Mouse (Mus musculus): ENCODE measurements at regions not wholly inside any gene's neighbourhood (a gene's known extent, or its start where the extent isn't known, plus 50 kb on each side); places are given as distances from the start of the nearest gene placed in this dataset.

DNA sequence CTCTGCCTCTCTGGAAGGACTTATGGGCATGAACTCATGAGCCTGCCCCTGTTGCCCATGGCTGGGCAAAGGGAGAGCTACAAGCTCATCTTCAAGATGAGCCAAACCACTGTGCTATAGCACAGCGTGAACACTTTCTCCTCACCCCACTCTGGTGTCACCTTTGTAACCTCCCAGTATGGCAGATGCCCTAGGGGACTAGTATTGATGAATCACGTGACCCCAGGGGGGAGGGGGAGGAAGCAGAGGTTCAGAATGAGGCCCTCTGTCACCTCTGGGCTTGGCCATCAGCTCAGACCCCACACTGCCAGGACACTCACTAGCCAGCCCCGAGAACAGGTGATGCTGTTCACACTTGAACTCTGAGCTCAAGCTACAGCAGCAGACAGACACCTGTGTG is 421.9 kb downstream of the Ptpru start:
- peaks cover 8% of the 10 kb centered on the region for H3K9me3 ChIP-seq (replicated peaks; ENCODE audit: low read length)
- H3K36me3 ChIP-seq (replicated peaks in 1 of 2; ENCODE audit: control insufficient read depth in 1 of 2, insufficient read depth in 1 of 2, low read length in 1 of 2) = no peaks in the 10 kb centered on the region
- no peak for DNase-seq (ENCODE audit: extremely low read depth)
- peaks cover 4% of the 10 kb centered on the region for H3K27me3 ChIP-seq (replicated peaks)
- in situ Hi-C loops (cut with MboI; ENCODE audit: low pct_ligation_motif_present, low pct_unique_long_range_greater_than_20kb, low sequenced_read_pairs) (no loop called here), dilution Hi-C loops (cut with MboI; ENCODE audit: extremely low pct_ligation_motif_present, extremely low pct_unique_long_range_greater_than_20kb, low sequenced_read_pairs) (no loop called here)
- no peak overlapping the region for H3K27ac ChIP-seq (ENCODE audit: insufficient read depth, low read depth)
- H3K4me1 ChIP-seq (ENCODE audit: control insufficient read depth in 1 of 2, insufficient read depth in 2 of 2) = peaks cover 24 to 44% of the 10 kb centered on the region in 2 experiments
- H3K9ac ChIP-seq (ENCODE audit: insufficient read depth, low read depth) = no peak overlapping the region
- H3K4me3 ChIP-seq (replicated peaks in 1 of 3; ENCODE audit: low read depth in 2 of 3, low read length in 2 of 3, poor library complexity in 1 of 3) = no peak overlapping the region
- TF ChIP-seq USF1 (IDR thresholded peaks at IDR 0.05; ENCODE audit: low read depth, low read length) = peak; percentile 50
- TF ChIP-seq SIN3A (IDR thresholded peaks at IDR 0.05; ENCODE audit: low read length) = no peak
- peak; percentile 39 for TF ChIP-seq USF2 (conservative IDR thresholded peaks at IDR 0.05; ENCODE audit: low read depth, low read length)
- TF ChIP-seq MXI1 (IDR thresholded peaks at IDR 0.05; ENCODE audit: low read depth, low read length) = no peak
- no peak for TF ChIP-seq UBTF (IDR thresholded peaks at IDR 0.05; ENCODE audit: low read depth, low read length)
- TF ChIP-seq BHLHE40 (IDR thresholded peaks at IDR 0.05; ENCODE audit: low read depth, low read length) = peak; percentile 55
- H3K79me2 ChIP-seq (replicated peaks; ENCODE audit: control insufficient read depth, extremely low read depth, insufficient read depth, poor library complexity, severe bottlenecking) = no peaks in the 10 kb centered on the region
- no peak overlapping the region for H3K4me2 ChIP-seq (ENCODE audit: insufficient read depth, low read depth, poor library complexity, severe bottlenecking)

DNA sequence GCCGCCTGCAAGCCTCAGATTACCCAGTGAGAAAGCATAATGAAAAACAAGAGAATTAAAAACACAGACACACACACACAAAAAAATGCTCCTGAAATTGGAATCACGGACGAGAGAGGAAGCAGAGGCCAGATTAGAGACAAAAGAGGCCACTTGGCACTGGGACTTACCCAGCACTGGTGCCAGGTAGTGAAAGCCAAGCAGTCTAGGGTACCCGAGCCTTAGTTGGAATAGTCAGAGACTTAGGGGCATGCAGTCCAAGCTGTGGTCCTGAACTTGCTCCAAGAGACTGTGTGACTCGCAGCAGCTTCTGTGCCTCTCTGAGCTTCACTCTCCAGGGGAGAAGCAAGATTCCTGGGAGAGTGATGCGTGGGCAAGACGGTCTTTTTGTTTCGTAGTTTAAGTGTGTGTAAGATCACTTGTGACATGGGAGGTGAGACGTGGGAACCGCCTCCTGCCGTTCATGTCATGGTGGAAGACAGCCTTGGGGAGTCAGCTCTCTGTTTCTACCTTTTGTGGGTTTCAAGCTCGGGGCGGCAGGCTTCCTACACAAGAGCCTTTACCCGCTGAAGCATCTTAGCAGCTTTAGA is 420.8 kb downstream of the Ptpru start:
- Histone ChIP-seq H3K4me1 (ENCODE audit: control insufficient read depth in 1 of 2, insufficient read depth in 2 of 2) (peaks cover 24 to 43% of the 10 kb centered on the region in 2 experiments), H3K79me2 (replicated peaks; ENCODE audit: control insufficient read depth, extremely low read depth, insufficient read depth, poor library complexity, severe bottlenecking) (no peaks in the 10 kb centered on the region), H3K27ac (ENCODE audit: insufficient read depth, low read depth) (no peak overlapping the region), H3K36me3 (replicated peaks in 1 of 2; ENCODE audit: control insufficient read depth in 1 of 2, insufficient read depth in 1 of 2, low read length in 1 of 2) (no peaks in the 10 kb centered on the region), H3K9me3 (replicated peaks; ENCODE audit: low read length) (peaks cover 8% of the 10 kb centered on the region), H3K9ac (ENCODE audit: insufficient read depth, low read depth) (no peak overlapping the region), H3K27me3 (replicated peaks) (no peaks in the 10 kb centered on the region), H3K4me2 (ENCODE audit: insufficient read depth, low read depth, poor library complexity, severe bottlenecking) (no peak overlapping the region), H3K4me3 (replicated peaks in 1 of 3; ENCODE audit: low read depth in 2 of 3, low read length in 2 of 3, poor library complexity in 1 of 3) (no peak overlapping the region)
- in situ Hi-C loops (cut with MboI; ENCODE audit: low pct_ligation_motif_present, low pct_unique_long_range_greater_than_20kb, low sequenced_read_pairs) (no loop called here), dilution Hi-C loops (cut with MboI; ENCODE audit: extremely low pct_ligation_motif_present, extremely low pct_unique_long_range_greater_than_20kb, low sequenced_read_pairs) (no loop called here)
- DNase-seq (ENCODE audit: extremely low read depth) = no peak
- no peak for TF ChIP-seq POLR2A (IDR thresholded peaks at IDR 0.05; ENCODE audit: low read depth, low read length)
- no peak for TF ChIP-seq PAX5 (IDR thresholded peaks at IDR 0.05; ENCODE audit: low read length)
- no peak for TF ChIP-seq MAX (IDR thresholded peaks at IDR 0.05; ENCODE audit: low read length)
- no peak for TF ChIP-seq SMC3 (IDR thresholded peaks at IDR 0.05; ENCODE audit: low read depth, low read length)

GRCm38 (mm10) chr4:131425311-131425710 is 412.8 kb downstream of the Ptpru start:
- no peak overlapping the region for H3K27ac ChIP-seq (ENCODE audit: insufficient read depth, low read depth)
- H3K4me1 ChIP-seq (ENCODE audit: control insufficient read depth in 1 of 2, insufficient read depth in 2 of 2) = peaks cover 6 to 11% of the 10 kb centered on the region in 2 experiments
- H3K36me3 ChIP-seq (replicated peaks in 1 of 2; ENCODE audit: control insufficient read depth in 1 of 2, insufficient read depth in 1 of 2, low read length in 1 of 2) = no peaks in the 10 kb centered on the region
- DNase-seq (ENCODE audit: extremely low read depth) = no peak
- dilution Hi-C loops (cut with MboI; ENCODE audit: extremely low pct_ligation_motif_present, extremely low pct_unique_long_range_greater_than_20kb, low sequenced_read_pairs) = no loop called here
- no peak overlapping the region for H3K4me2 ChIP-seq (ENCODE audit: insufficient read depth, low read depth, poor library complexity, severe bottlenecking)
- no peak for TF ChIP-seq MXI1 (IDR thresholded peaks at IDR 0.05; ENCODE audit: low read depth, low read length)
- TF ChIP-seq ZKSCAN1 (IDR thresholded peaks at IDR 0.05; ENCODE audit: borderline replicate concordance, low read depth, low read length) = no peak
- TF ChIP-seq MYC (IDR thresholded peaks at IDR 0.05; ENCODE audit: low read depth, low read length) = no peak
- no peak for TF ChIP-seq SIN3A (IDR thresholded peaks at IDR 0.05; ENCODE audit: low read length)
- TF ChIP-seq ETS1 (conservative IDR thresholded peaks at IDR 0.05; ENCODE audit: low read depth, low read length) = no peak
- TF ChIP-seq NELFE (IDR thresholded peaks at IDR 0.05; ENCODE audit: low read depth, low read length) = no peak
- TF ChIP-seq ZNF384 (IDR thresholded peaks at IDR 0.05; ENCODE audit: low read depth, low read length) = no peak
- no peak for TF ChIP-seq ZC3H11A (IDR thresholded peaks at IDR 0.05; ENCODE audit: low read depth, low read length)
- no peak for TF ChIP-seq MAFK (IDR thresholded peaks at IDR 0.05; ENCODE audit: insufficient replicate concordance, low read length)
- H3K27me3 ChIP-seq (replicated peaks) = peaks cover 16% of the 10 kb centered on the region
- no peaks in the 10 kb centered on the region for H3K9me3 ChIP-seq (replicated peaks; ENCODE audit: low read length)
- H3K4me3 ChIP-seq (replicated peaks in 1 of 3; ENCODE audit: low read depth in 2 of 3, low read length in 2 of 3, poor library complexity in 1 of 3) = no peak overlapping the region
- in situ Hi-C loops (cut with MboI; ENCODE audit: low pct_ligation_motif_present, low pct_unique_long_range_greater_than_20kb, low sequenced_read_pairs) = no loop called here
- H3K79me2 ChIP-seq (replicated peaks; ENCODE audit: control insufficient read depth, extremely low read depth, insufficient read depth, poor library complexity, severe bottlenecking) = no peaks in the 10 kb centered on the region
- H3K9ac ChIP-seq (ENCODE audit: insufficient read depth, low read depth) = no peak overlapping the region

Measured in CH12.LX (cell line).